Mouse (Mus musculus) forebrain, embryonic 14.5 days (tissue): ENCODE measurements at regions not wholly inside any gene's neighbourhood (a gene's known extent, or its start where the extent isn't known, plus 50 kb on each side); places are given as distances from the start of the nearest gene placed in this dataset.
A peak's percentile ranks its signal among the peaks of the same experiment; 100 is the strongest.

Experiments
- ATAC-seq: fragments of 200-750 bp; cut with Nextera tagmentation; 2 replicates; pipeline ENCODE4 v1.8.0; 2017; ENCODE audit warnings: mild to moderate bottlenecking, moderate library complexity
- DNase-seq: peaks from one replicate; pipeline ENCODE4 v3.0.0-alpha.2; 2015; ENCODE audit warnings: low spot score
- H3K27ac ChIP-seq: fragments of 300-500 bp; sonication (generic); 2 replicates; pipeline ENCODE4 v1.5.1; 2014; ENCODE audit warnings: low read depth, mild to moderate bottlenecking, control low read depth, low read length, moderate library complexity
- H3K27me3 ChIP-seq: fragments of 300-500 bp; sonication (generic); replicated peaks from 2 replicates; pipeline ENCODE4 v1.6.1; 2014; ENCODE audit warnings: low read length, control low read depth, mixed read lengths; ENCODE audit not compliant: control insufficient read depth, insufficient read depth
- H3K36me3 ChIP-seq: fragments of 300-500 bp; sonication (generic); 2 replicates; pipeline ENCODE4 v1.6.1; 2014; ENCODE audit warnings: low read length, control low read depth; ENCODE audit not compliant: control insufficient read depth, insufficient read depth
- H3K4me1 ChIP-seq: fragments of 300-500 bp; sonication (generic); 2 replicates; pipeline ENCODE4 v1.6.1; 2014; ENCODE audit warnings: antibody characterized with exemption, low read length, control low read depth; ENCODE audit not compliant: control insufficient read depth, insufficient read depth
- H3K4me2 ChIP-seq: fragments of 300-500 bp; sonication (generic); 2 replicates; pipeline ENCODE4 v1.6.1; 2014; ENCODE audit warnings: mild to moderate bottlenecking, control low read depth, low read length
- H3K4me3 ChIP-seq: fragments of 300-500 bp; sonication (generic); 2 replicates; pipeline ENCODE4 v1.5.1; 2014; ENCODE audit warnings: low read depth, low read length, control low read depth
- H3K9ac ChIP-seq: fragments of 300-500 bp; sonication (generic); 2 replicates; pipeline ENCODE4 v1.6.1; 2014; ENCODE audit warnings: mild to moderate bottlenecking, low read length, control low read depth, moderate library complexity
- H3K9me3 ChIP-seq: fragments of 300-500 bp; sonication (generic); replicated peaks from 2 replicates; pipeline ENCODE4 v1.6.1; 2016; ENCODE audit warnings: low read length, control low read depth, mixed read lengths; ENCODE audit not compliant: control insufficient read depth
- WGBS: fragments of 180-500 bp; shearing (Covaris S2); extraction: QIAGEN DNeasy Blood & Tissue Kit; methylation state at CpG from one replicate; pipeline ENCODE4 v1.1.7; 2014; 5-methylcytosine and 5-hydroxymethylcytosine counted together

DNA sequence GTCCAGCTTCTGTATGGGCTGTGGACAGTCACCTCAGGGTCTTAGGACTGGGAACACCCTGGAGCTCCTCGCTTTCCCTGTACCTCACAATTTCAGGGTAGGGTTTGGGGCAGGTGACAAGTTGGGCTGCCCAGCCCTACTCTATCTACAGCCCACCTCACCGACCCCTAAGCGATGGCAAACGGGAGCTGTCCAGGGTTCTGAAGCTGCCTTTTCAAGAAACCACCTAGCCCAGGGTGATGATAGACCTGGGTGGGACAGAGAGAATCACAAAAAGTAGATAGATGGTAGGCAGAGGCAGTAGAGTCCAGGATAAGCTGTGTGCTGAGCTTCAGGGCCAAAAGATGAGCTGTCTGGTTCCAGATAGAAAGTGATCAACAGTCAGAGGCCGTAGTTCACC, 479.7 kb upstream of the Zdhhc25 start:
- H3K9me3 ChIP-seq = no peaks in the 10 kb centered on the region
- DNase-seq (no peak), ATAC-seq (no peak)
- H3K4me1 ChIP-seq = no peaks in the 10 kb centered on the region
- no peak overlapping the region for H3K9ac ChIP-seq
- no peaks in the 10 kb centered on the region for H3K36me3 ChIP-seq
- H3K27ac ChIP-seq = no peak overlapping the region
- H3K4me2 ChIP-seq = no peak overlapping the region
- 52% methylated on average over 5 of the region's 5 CpGs for WGBS
- H3K4me3 ChIP-seq = no peak overlapping the region
- H3K27me3 ChIP-seq = no peaks in the 10 kb centered on the region

DNA sequence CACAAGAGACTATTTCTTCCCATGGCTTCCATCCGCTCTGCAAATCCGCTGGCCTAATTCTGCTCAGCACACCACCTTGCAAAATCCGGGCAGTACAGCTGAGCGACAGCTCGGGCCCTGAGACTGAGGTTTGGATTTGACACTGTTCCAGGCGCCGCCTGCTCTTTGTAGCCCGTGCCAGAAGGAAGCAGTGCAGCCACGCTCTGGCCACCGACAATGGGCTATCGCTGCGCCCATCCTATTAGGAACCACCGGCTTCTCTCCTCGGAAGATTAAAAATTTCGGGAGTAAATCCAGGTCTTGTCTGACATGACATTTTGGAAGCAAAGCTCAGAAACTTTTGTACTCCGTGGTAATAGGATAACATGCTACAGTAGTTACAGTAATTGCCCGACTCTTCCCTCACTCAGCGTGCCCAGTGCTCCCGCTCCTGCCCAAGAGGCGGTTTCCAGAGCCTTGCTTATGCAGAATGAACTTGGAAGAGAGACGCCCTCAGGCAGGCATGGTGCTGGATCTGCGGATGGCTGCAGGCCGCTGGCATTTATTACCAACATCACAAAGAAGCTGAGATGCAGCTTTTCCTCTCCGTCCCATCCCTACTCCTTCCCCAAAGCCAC, 476.1 kb upstream of the Zdhhc25 start:
- Histone ChIP-seq H3K4me3 (no peak overlapping the region), H3K9ac (no peak overlapping the region), H3K27me3 (no peaks in the 10 kb centered on the region), H3K27ac (no peak overlapping the region), H3K9me3 (no peaks in the 10 kb centered on the region), H3K36me3 (no peaks in the 10 kb centered on the region), H3K4me1 (no peaks in the 10 kb centered on the region), H3K4me2 (no peak overlapping the region)
- WGBS = 57% methylated on average over 24 of the region's 24 CpGs
- peak; percentile 71 for DNase-seq
- 0 out of 2 replicates have a peak, but pooled peaks have one; percentile 44 for ATAC-seq

- no peak overlapping the region for H3K27ac ChIP-seq
- no peaks in the 10 kb centered on the region for H3K27me3 ChIP-seq
- no peaks in the 10 kb centered on the region for H3K4me1 ChIP-seq
- no peak overlapping the region for H3K4me2 ChIP-seq
- DNase-seq (peak; percentile 71), ATAC-seq (peak; percentile 70; the same call in 1 of the 2 replicates)
- no peaks in the 10 kb centered on the region for H3K9me3 ChIP-seq
- no peaks in the 10 kb centered on the region for H3K36me3 ChIP-seq
- no peak overlapping the region for H3K9ac ChIP-seq
- WGBS = 44% methylated on average over 7 of the region's 7 CpGs
- no peak overlapping the region for H3K4me3 ChIP-seq
Measured at GRCm38 (mm10) chr15:88146118-88146517, 454.0 kb upstream of the Zdhhc25 start.

DNA sequence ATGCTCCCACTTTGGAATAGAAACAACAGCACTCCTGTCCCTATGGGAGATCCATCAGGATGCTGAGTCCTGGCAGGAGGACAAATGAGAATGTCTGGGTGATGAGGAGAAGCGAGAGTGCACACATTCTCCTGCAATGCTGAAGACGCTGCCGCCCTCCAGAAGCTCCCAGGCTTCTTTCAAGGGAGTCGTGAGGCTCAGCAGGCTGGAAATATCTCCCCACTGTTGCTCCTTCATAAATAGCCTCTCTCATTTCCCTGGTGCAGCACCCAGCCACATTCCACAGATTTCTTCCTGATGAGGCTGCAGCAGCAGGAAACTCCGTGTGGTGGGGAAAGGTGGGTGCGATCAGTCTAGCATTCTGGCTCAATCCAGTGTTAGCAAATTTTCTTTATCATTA, 448.9 kb upstream of the Zdhhc25 start:
- ATAC-seq (no peak), DNase-seq (no peak)
- H3K9ac ChIP-seq = no peak overlapping the region
- H3K4me3 ChIP-seq = no peak overlapping the region
- no peaks in the 10 kb centered on the region for H3K27me3 ChIP-seq
- no peak overlapping the region for H3K27ac ChIP-seq
- no peak overlapping the region for H3K4me2 ChIP-seq
- H3K9me3 ChIP-seq = no peaks in the 10 kb centered on the region
- H3K36me3 ChIP-seq = no peaks in the 10 kb centered on the region
- 80% methylated on average over 6 of the region's 6 CpGs for WGBS
- no peaks in the 10 kb centered on the region for H3K4me1 ChIP-seq

DNA sequence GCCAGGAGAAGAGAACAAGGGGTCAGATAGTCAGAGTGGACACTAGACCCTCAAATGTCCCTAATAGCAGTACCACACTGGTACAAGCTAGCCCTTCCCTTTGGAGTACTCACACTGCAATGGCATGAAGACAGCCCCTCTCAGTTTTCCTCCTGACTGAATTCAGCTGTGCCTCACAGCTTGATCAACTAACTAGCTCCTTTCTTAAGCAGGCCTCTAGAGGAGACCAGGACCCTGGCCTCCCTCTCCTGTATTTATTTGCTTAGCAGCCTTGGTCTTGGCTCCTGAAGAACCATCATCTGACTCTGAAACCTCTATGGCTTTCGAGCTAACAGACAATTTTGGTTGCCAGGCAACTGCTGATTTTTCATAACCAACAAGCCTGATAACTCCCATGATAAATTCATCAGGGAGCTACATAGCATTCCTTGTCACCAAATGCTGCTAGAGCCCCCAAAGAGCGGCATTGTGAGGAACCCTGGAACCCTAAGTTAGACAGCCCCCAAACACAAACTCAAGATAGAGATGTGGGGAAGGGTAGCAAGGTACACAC, 440.4 kb upstream of the Zdhhc25 start:
- Histone ChIP-seq H3K36me3 (no peaks in the 10 kb centered on the region), H3K9me3 (no peaks in the 10 kb centered on the region), H3K27me3 (no peaks in the 10 kb centered on the region), H3K27ac (no peak overlapping the region), H3K4me2 (no peak overlapping the region), H3K4me3 (no peak overlapping the region), H3K4me1 (no peaks in the 10 kb centered on the region), H3K9ac (no peak overlapping the region)
- ATAC-seq (no peak), DNase-seq (peak; percentile 37)
- WGBS = 70% methylated on average over 2 of the region's 2 CpGs

DNA sequence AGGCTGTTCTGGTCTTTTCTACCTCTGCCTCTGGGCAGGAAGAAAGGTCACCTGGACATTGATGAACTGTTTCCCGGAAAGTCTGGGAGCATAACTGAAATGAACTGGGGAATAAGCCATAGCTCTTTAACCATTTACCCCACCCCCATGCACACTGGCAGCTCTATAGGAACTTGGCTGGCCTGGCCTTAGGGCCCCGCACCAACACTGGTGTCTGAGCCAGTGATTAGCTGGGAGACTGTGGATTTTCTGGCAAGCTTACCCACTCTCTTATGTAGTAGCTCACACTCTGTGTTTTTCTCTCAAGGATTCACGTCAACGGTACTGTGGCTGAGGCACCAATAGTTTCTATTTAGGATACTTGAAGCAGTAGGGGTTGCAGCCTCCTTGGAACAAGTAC, 439.8 kb upstream of the Zdhhc25 start:
- Histone ChIP-seq H3K4me2 (no peak overlapping the region), H3K36me3 (no peaks in the 10 kb centered on the region), H3K27ac (no peak overlapping the region), H3K4me3 (no peak overlapping the region), H3K4me1 (no peaks in the 10 kb centered on the region), H3K27me3 (no peaks in the 10 kb centered on the region), H3K9me3 (no peaks in the 10 kb centered on the region), H3K9ac (no peak overlapping the region)
- DNase-seq (no peak), ATAC-seq (no peak)
- WGBS = 80% methylated on average over 4 of the region's 4 CpGs

GRCm38 (mm10) chr15:88163438-88163837, 436.7 kb upstream of the Zdhhc25 start:
- Histone ChIP-seq H3K9me3 (no peaks in the 10 kb centered on the region), H3K36me3 (no peaks in the 10 kb centered on the region), H3K4me2 (no peak overlapping the region), H3K27me3 (no peaks in the 10 kb centered on the region), H3K9ac (no peak overlapping the region), H3K27ac (no peak overlapping the region), H3K4me1 (no peaks in the 10 kb centered on the region), H3K4me3 (no peak overlapping the region)
- 12% methylated on average over 3 of the region's 3 CpGs for WGBS
- 0 out of 2 replicates have a peak, but pooled peaks have one; percentile 34 for ATAC-seq
- peak; percentile 74 for DNase-seq

- Histone ChIP-seq H3K9ac (no peak overlapping the region), H3K4me3 (no peak overlapping the region), H3K27ac (no peak overlapping the region), H3K36me3 (no peaks in the 10 kb centered on the region), H3K4me1 (no peaks in the 10 kb centered on the region), H3K27me3 (no peaks in the 10 kb centered on the region), H3K9me3 (no peaks in the 10 kb centered on the region; the same call in 1 of the 2 replicates), H3K4me2 (no peak overlapping the region)
- WGBS = 45% methylated on average over 3 of the region's 3 CpGs
- ATAC-seq = no peak
- DNase-seq = peak; percentile 33
Measured at GRCm38 (mm10) chr15:88174326-88174725, 425.8 kb upstream of the Zdhhc25 start.

GRCm38 (mm10) chr15:88175991-88176390, 424.1 kb upstream of the Zdhhc25 start:
- no peak for DNase-seq
- WGBS = 66% methylated on average over 3 of the region's 3 CpGs

More at GRCm38 (mm10) chr15:88175991-88176390, 424.1 kb upstream of the Zdhhc25 start:
- Histone ChIP-seq H3K9ac (no peak overlapping the region), H3K9me3 (no peaks in the 10 kb centered on the region; the same call in 1 of the 2 replicates), H3K27ac (no peak overlapping the region), H3K27me3 (no peaks in the 10 kb centered on the region), H3K4me1 (no peaks in the 10 kb centered on the region), H3K4me3 (no peak overlapping the region), H3K4me2 (no peak overlapping the region), H3K36me3 (no peaks in the 10 kb centered on the region)
- ATAC-seq = no peak
